ENCODE assay signal across 16 mouse cellular contexts in genomic region chr4:101336371-101336770, GRCm38 (mm10).
"Had no signal": no experiment of that assay in that cellular context is flagged by ENCODE, and none has a peak within 500 bp of the region (broad histone marks: within the 10 kb centered on the region; RNA-seq: fewer than 3 reads in every experiment).

No protein-coding gene starts in this region.

- H3K27me3 ChIP-seq: neural tube, embryonic 12.5 days; neural tube, embryonic 13.5 days; neural tube, embryonic 15.5 days; stomach, embryonic 15.5 days had no signal

- DNase-seq: retina, postnatal 1 day; right cerebral cortex, adult 18-20 months; right cerebral cortex, postnatal 14 days; right cerebral cortex, postnatal 25 days; spleen, adult 18-20 months; thymus, adult 18-20 months; thymus, adult 2 months; thymus, postnatal 14 days; thymus, postnatal 25 days; thymus, postnatal 36 days; thymus, postnatal 4 days had no signal

- H3K4me3 ChIP-seq: neural tube, embryonic 12.5 days; neural tube, embryonic 13.5 days; neural tube, embryonic 15.5 days; stomach, embryonic 15.5 days had no signal

- H3K9me3 ChIP-seq: neural tube, embryonic 12.5 days; neural tube, embryonic 13.5 days; neural tube, embryonic 15.5 days; stomach, embryonic 15.5 days had no signal

- H3K36me3 ChIP-seq: neural tube, embryonic 12.5 days; neural tube, embryonic 13.5 days; stomach, embryonic 15.5 days had no signal

- H3K4me2 ChIP-seq: neural tube, embryonic 12.5 days; neural tube, embryonic 13.5 days; neural tube, embryonic 15.5 days; stomach, embryonic 15.5 days had no signal

- H3K4me1 ChIP-seq: neural tube, embryonic 12.5 days; neural tube, embryonic 13.5 days; neural tube, embryonic 15.5 days; stomach, embryonic 15.5 days had no signal

- H3K9ac ChIP-seq: neural tube, embryonic 12.5 days; neural tube, embryonic 13.5 days; neural tube, embryonic 15.5 days; stomach, embryonic 15.5 days had no signal

- H3K27ac ChIP-seq: neural tube, embryonic 12.5 days; neural tube, embryonic 13.5 days; neural tube, embryonic 15.5 days; stomach, embryonic 15.5 days; stomach, postnatal 0 days had no signal
